Mouse (Mus musculus) limb, embryonic 14.5 days (tissue): ENCODE data around the gene Iqcf4. TPM values are rescaled to one million over a fixed set of nuclear protein-coding genes. Genes with fewer than 3 reads are reported as not detected.

Source experiments
- ATAC-seq: fragments of 200-750 bp; cut with Nextera tagmentation; 2 replicates; pipeline ENCODE4 v1.8.0; 2017; ENCODE audit warnings: low read depth, moderate number of reproducible peaks, moderate TSS enrichment; ENCODE audit not compliant: low FRiP score
- DNase-seq: peaks from one replicate; pipeline ENCODE4 v3.0.0-alpha.2; 2015; ENCODE audit warnings: low spot score
- H3K27ac ChIP-seq: fragments of 300-500 bp; sonication (generic); replicated peaks from 2 replicates; pipeline ENCODE4 v1.5.1; 2014; ENCODE audit warnings: low read depth, mild to moderate bottlenecking, low read length, moderate library complexity, mixed read lengths
- H3K27me3 ChIP-seq: fragments of 300-500 bp; sonication (generic); 2 replicates; pipeline ENCODE4 v1.6.1; 2014; ENCODE audit warnings: low read length, mixed read lengths; ENCODE audit not compliant: control insufficient read depth, insufficient read depth
- H3K36me3 ChIP-seq: fragments of 300-500 bp; sonication (generic); 2 replicates; pipeline ENCODE4 v1.6.1; 2014; ENCODE audit warnings: mild to moderate bottlenecking, low read length, moderate library complexity, mixed read lengths; ENCODE audit not compliant: control insufficient read depth, insufficient read depth
- H3K4me1 ChIP-seq: fragments of 300-500 bp; sonication (generic); 2 replicates; pipeline ENCODE4 v1.6.1; 2014; ENCODE audit warnings: antibody characterized with exemption, low read length, mixed read lengths; ENCODE audit not compliant: control insufficient read depth, insufficient read depth
- H3K4me2 ChIP-seq: fragments of 300-500 bp; sonication (generic); replicated peaks from 2 replicates; pipeline ENCODE4 v1.6.1; 2014; ENCODE audit warnings: low read depth, mild to moderate bottlenecking, low read length, moderate library complexity; ENCODE audit not compliant: severe bottlenecking
- H3K4me3 ChIP-seq: fragments of 300-500 bp; sonication (generic); replicated peaks from 2 replicates; pipeline ENCODE4 v1.5.1; 2014; ENCODE audit warnings: low read length
- H3K9ac ChIP-seq: fragments of 300-500 bp; sonication (generic); 2 replicates; pipeline ENCODE4 v1.6.1; 2014; ENCODE audit warnings: mild to moderate bottlenecking, low read depth, low read length, moderate library complexity; ENCODE audit not compliant: severe bottlenecking
- H3K9me3 ChIP-seq: fragments of 300-500 bp; sonication (generic); 2 replicates; pipeline ENCODE4 v1.6.1; 2016; ENCODE audit warnings: low read length; ENCODE audit not compliant: control insufficient read depth
- POLR2A ChIP-seq: fragments of 200-500 bp; IDR thresholded peaks from 2 replicates; pipeline ENCODE4 v1.8.0; 2012; ENCODE audit warnings: inconsistent platforms, mild to moderate bottlenecking, moderate library complexity, borderline replicate concordance; ENCODE audit not compliant: insufficient read depth, insufficient read length; ENCODE audit errors: extremely low read depth
- WGBS: fragments of 180-500 bp; shearing (Covaris S2); extraction: QIAGEN DNeasy Blood & Tissue Kit; methylation state at CpG from one replicate; pipeline ENCODE4 v1.1.7; 2014; 5-methylcytosine and 5-hydroxymethylcytosine counted together
- polyA plus RNA-seq, 2 experiments: library from polyadenylated mRNA; depleted of rRNA in 1 of 2; stranded (reverse) in 1 of 2; unstranded in 1 of 2; fragments of >200 nt; fragmentation: Nextera tagmentation in 1 of 2; extraction: Ambion mirVana in 1 of 2; gene quantifications; 2 replicates each; pipeline versions ENCODE4 v1.2.1 to v1.2.3; 2012 to 2014

Iqcf4 gene
- polyA plus RNA-seq, 2 experiments, result not detected

DNA sequence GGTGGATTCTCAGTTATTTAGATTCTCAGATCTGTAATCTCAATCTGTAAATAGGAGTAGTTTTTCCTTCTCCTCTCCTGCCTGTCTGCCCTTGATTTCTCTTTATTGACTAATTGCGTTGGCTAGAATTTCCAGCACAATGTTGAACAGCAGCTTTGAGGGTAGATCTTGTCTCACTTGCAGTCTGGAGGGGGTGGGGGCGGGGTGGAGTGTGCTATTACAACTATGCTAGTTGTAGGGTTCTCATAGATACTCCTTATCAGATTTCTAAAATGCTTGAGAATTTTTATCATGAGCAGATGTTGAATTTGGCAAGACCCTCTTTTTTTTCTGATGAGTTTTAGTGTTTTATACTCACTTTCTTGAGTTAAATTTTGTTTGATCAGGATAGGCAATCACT is 51.4 kb downstream of the Iqcf4 start:
- DNase-seq (no peak), ATAC-seq (no peak)
- Histone ChIP-seq H3K36me3 (no peaks in the 10 kb centered on the region), H3K4me3 (no peak overlapping the region), H3K4me2 (no peak overlapping the region), H3K9me3 (no peaks in the 10 kb centered on the region), H3K27ac (no peak overlapping the region), H3K27me3 (no peaks in the 10 kb centered on the region), H3K4me1 (no peaks in the 10 kb centered on the region), H3K9ac (no peak overlapping the region)
- no peak for TF ChIP-seq POLR2A
- WGBS, result 65% methylated on average over 2 of the region's 2 CpGs

Other genes with a start within 250 kb of the Iqcf4 start
- 130 and 180 TPM in 2 replicates for gene Dusp7, start 202.4 kb downstream of the Iqcf4 start, polyA plus RNA-seq (2012; rRNA removed)
- 73.0 and 84.1 TPM in 2 replicates for gene Dusp7, start 202.4 kb downstream of the Iqcf4 start, polyA plus RNA-seq (2014; fragmentation: Nextera tagmentation; extraction: Ambion mirVana)
- gene Rpl29, start 141.5 kb downstream of the Iqcf4 start, polyA plus RNA-seq (2012; rRNA removed), result 946 and 1,047 TPM in 2 replicates
- 1,133 and 1,180 TPM in 2 replicates for gene Rpl29, start 141.5 kb downstream of the Iqcf4 start, polyA plus RNA-seq (2014; fragmentation: Nextera tagmentation; extraction: Ambion mirVana)
- 34.4 and 35.1 TPM in 2 replicates for gene Acy1, start 132.7 kb downstream of the Iqcf4 start, polyA plus RNA-seq (2012; rRNA removed)
- gene Acy1, start 132.7 kb downstream of the Iqcf4 start, polyA plus RNA-seq (2014; fragmentation: Nextera tagmentation; extraction: Ambion mirVana), result 45.6 and 45.8 TPM in 2 replicates
- gene Abhd14b, start 123.5 kb downstream of the Iqcf4 start, polyA plus RNA-seq (2012; rRNA removed), result 54.5 and 64.6 TPM in 2 replicates
- gene Abhd14b, start 123.5 kb downstream of the Iqcf4 start, polyA plus RNA-seq (2014; fragmentation: Nextera tagmentation; extraction: Ambion mirVana), result 41.2 and 44.6 TPM in 2 replicates
- 79.9 and 87.1 TPM in 2 replicates for gene Abhd14a, start 123.3 kb downstream of the Iqcf4 start, polyA plus RNA-seq (2012; rRNA removed)
- gene Abhd14a, start 123.3 kb downstream of the Iqcf4 start, polyA plus RNA-seq (2014; fragmentation: Nextera tagmentation; extraction: Ambion mirVana), result 69.5 and 74.0 TPM in 2 replicates
- gene Pcbp4, start 117.7 kb downstream of the Iqcf4 start, polyA plus RNA-seq (2012; rRNA removed), result 238 and 328 TPM in 2 replicates
- 88.0 and 92.7 TPM in 2 replicates for gene Pcbp4, start 117.7 kb downstream of the Iqcf4 start, polyA plus RNA-seq (2014; fragmentation: Nextera tagmentation; extraction: Ambion mirVana)
- 0.47 and 0.70 TPM in 2 replicates for gene Gpr62, start 105.1 kb downstream of the Iqcf4 start, polyA plus RNA-seq (2012; rRNA removed)
- gene Gpr62, start 105.1 kb downstream of the Iqcf4 start, polyA plus RNA-seq (2014; fragmentation: Nextera tagmentation; extraction: Ambion mirVana), result 0.51 and 0.58 TPM in 2 replicates
- gene Rrp9, start 95.0 kb downstream of the Iqcf4 start, polyA plus RNA-seq (2012; rRNA removed), result 44.2 and 52.3 TPM in 2 replicates
- gene Rrp9, start 95.0 kb downstream of the Iqcf4 start, polyA plus RNA-seq (2014; fragmentation: Nextera tagmentation; extraction: Ambion mirVana), result 41.3 and 42.7 TPM in 2 replicates
- 9.0 and 9.2 TPM in 2 replicates for gene Parp3, start 94.0 kb downstream of the Iqcf4 start, polyA plus RNA-seq (2012; rRNA removed)
- gene Parp3, start 94.0 kb downstream of the Iqcf4 start, polyA plus RNA-seq (2014; fragmentation: Nextera tagmentation; extraction: Ambion mirVana), result 3.4 and 4.3 TPM in 2 replicates
- not detected in 2 replicates for gene Iqcf1, start 71.0 kb downstream of the Iqcf4 start, polyA plus RNA-seq (2012; rRNA removed)
- not detected in 2 replicates for gene Iqcf1, start 71.0 kb downstream of the Iqcf4 start, polyA plus RNA-seq (2014; fragmentation: Nextera tagmentation; extraction: Ambion mirVana)
- gene Iqcf5, start 56.4 kb downstream of the Iqcf4 start, polyA plus RNA-seq (2012; rRNA removed), result not detected in 2 replicates
- not detected in 2 replicates for gene Iqcf5, start 56.4 kb downstream of the Iqcf4 start, polyA plus RNA-seq (2014; fragmentation: Nextera tagmentation; extraction: Ambion mirVana)
- gene Iqcf3, start 9.4 kb downstream of the Iqcf4 start, polyA plus RNA-seq (2012; rRNA removed), result not detected in 2 replicates
- gene Iqcf3, start 9.4 kb downstream of the Iqcf4 start, polyA plus RNA-seq (2014; fragmentation: Nextera tagmentation; extraction: Ambion mirVana), result not detected in 2 replicates
- not detected in 2 replicates for gene Iqcf6, start 55.6 kb upstream of the Iqcf4 start, polyA plus RNA-seq (2012; rRNA removed)
- gene Iqcf6, start 55.6 kb upstream of the Iqcf4 start, polyA plus RNA-seq (2014; fragmentation: Nextera tagmentation; extraction: Ambion mirVana), result not detected in 2 replicates
- 0.06 and 0.08 TPM in 2 replicates for gene Grm2, start 85.1 kb upstream of the Iqcf4 start, polyA plus RNA-seq (2012; rRNA removed)
- gene Grm2, start 85.1 kb upstream of the Iqcf4 start, polyA plus RNA-seq (2014; fragmentation: Nextera tagmentation; extraction: Ambion mirVana), result not detected in 2 replicates
- 56.8 and 76.1 TPM in 2 replicates for gene Tex264, start 114.9 kb upstream of the Iqcf4 start, polyA plus RNA-seq (2012; rRNA removed)
- 63.9 and 67.6 TPM in 2 replicates for gene Tex264, start 114.9 kb upstream of the Iqcf4 start, polyA plus RNA-seq (2014; fragmentation: Nextera tagmentation; extraction: Ambion mirVana)
- 12.9 and 23.4 TPM in 2 replicates for gene Rad54l2, start 218.2 kb upstream of the Iqcf4 start, polyA plus RNA-seq (2012; rRNA removed)
- gene Rad54l2, start 218.2 kb upstream of the Iqcf4 start, polyA plus RNA-seq (2014; fragmentation: Nextera tagmentation; extraction: Ambion mirVana), result 4.3 and 4.7 TPM in 2 replicates